Mouse (Mus musculus) hindlimb bud, embryonic 11.5 days (tissue): ENCODE results near the gene Creb3l4.
"Not testable (repeated sequence)": the region's sequence is repeated elsewhere in the genome, so short reads cannot be mapped to it uniquely, and the experiment has no call there.

ENCODE experiments used
- DNase-seq: peaks from one replicate; pipeline ENCODE4 v3.0.0-alpha.2; 2012; ENCODE audit warnings: low read depth, low spot score; ENCODE audit errors: extremely low spot score

Creb3l4 gene

GRCm38 (mm10) chr3:90242984-90243775 is at the start of gene Creb3l4:
Gene Creb3l4, minus strand, starts transcription at chr3:90243512.
- no peak for DNase-seq

GRCm38 (mm10) chr3:90292345-90293275 is 49.3 kb upstream of the Creb3l4 start, which contains the start of gene Gatad2b:
Gene Gatad2b, plus strand, starts transcription at chr3:90293178.
- DNase-seq: peak; percentile 99

- no peak for DNase-seq
Observed at GRCm38 (mm10) chr3:90291982-90292344, 48.7 kb upstream of the Creb3l4 start.

- DNase-seq: no peak
Observed at GRCm38 (mm10) chr3:90290602-90291001, 47.3 kb upstream of the Creb3l4 start.

- DNase-seq: not testable (repeated sequence)
Observed at GRCm38 (mm10) chr3:90289403-90289802, 46.1 kb upstream of the Creb3l4 start.

GRCm38 (mm10) chr3:90284150-90284549 is 40.8 kb upstream of the Creb3l4 start:
- DNase-seq: no peak

- no peak for DNase-seq
Observed at GRCm38 (mm10) chr3:90280708-90281107, 37.4 kb upstream of the Creb3l4 start.

GRCm38 (mm10) chr3:90279743-90280142 is 36.4 kb upstream of the Creb3l4 start:
- DNase-seq: no peak

GRCm38 (mm10) chr3:90279216-90279615 is 35.9 kb upstream of the Creb3l4 start:
- no peak for DNase-seq

GRCm38 (mm10) chr3:90278211-90278610 is 34.9 kb upstream of the Creb3l4 start:
- no peak for DNase-seq

GRCm38 (mm10) chr3:90277793-90278192 is 34.5 kb upstream of the Creb3l4 start:
- DNase-seq: no peak

GRCm38 (mm10) chr3:90276858-90277257 is 33.5 kb upstream of the Creb3l4 start:
- DNase-seq: no peak

GRCm38 (mm10) chr3:90275286-90275685 is 32.0 kb upstream of the Creb3l4 start:
- no peak for DNase-seq

- DNase-seq: no peak
Observed at GRCm38 (mm10) chr3:90273855-90274254, 30.5 kb upstream of the Creb3l4 start.

- DNase-seq: no peak
Observed at GRCm38 (mm10) chr3:90272170-90272569, 28.9 kb upstream of the Creb3l4 start.

GRCm38 (mm10) chr3:90270784-90271183 is 27.5 kb upstream of the Creb3l4 start:
- DNase-seq: no peak

- no peak for DNase-seq
Observed at GRCm38 (mm10) chr3:90268971-90269370, 25.7 kb upstream of the Creb3l4 start.

GRCm38 (mm10) chr3:90268190-90268589 is 24.9 kb upstream of the Creb3l4 start:
- no peak for DNase-seq

GRCm38 (mm10) chr3:90266901-90267775 is 23.8 kb upstream of the Creb3l4 start:
- DNase-seq: no peak

- DNase-seq: peak; percentile 24
Observed at GRCm38 (mm10) chr3:90265932-90266741, 22.8 kb upstream of the Creb3l4 start.
